Mouse (Mus musculus) midbrain, embryonic 15.5 days (tissue): Measurements from ENCODE around the gene Tfr2. TPM values are rescaled to one million over a fixed set of nuclear protein-coding genes. Genes with fewer than 3 reads are reported as not detected.

ENCODE experiments used
- ATAC-seq: fragments of 200-750 bp; cut with Nextera tagmentation; replicated peaks from 2 replicates; pipeline ENCODE4 v1.8.0; 2017; ENCODE audit warnings: moderate TSS enrichment
- H3K27ac ChIP-seq: fragments of 300-500 bp; sonication (generic); 2 replicates; pipeline ENCODE4 v1.5.1; 2015; ENCODE audit warnings: mild to moderate bottlenecking, inconsistent platforms
- H3K27me3 ChIP-seq: fragments of 300-500 bp; sonication (generic); replicated peaks from 2 replicates; pipeline ENCODE4 v1.6.1; 2015; ENCODE audit warnings: inconsistent platforms
- H3K36me3 ChIP-seq: fragments of 300-500 bp; sonication (generic); replicated peaks from 2 replicates; pipeline ENCODE4 v1.6.1; 2015; ENCODE audit warnings: inconsistent platforms
- H3K4me1 ChIP-seq: fragments of 300-500 bp; sonication (generic); 2 replicates; pipeline ENCODE4 v1.6.1; 2015; ENCODE audit warnings: inconsistent platforms
- H3K4me2 ChIP-seq: fragments of 300-500 bp; sonication (generic); 2 replicates; pipeline ENCODE4 v1.6.1; 2015; ENCODE audit warnings: inconsistent platforms, mild to moderate bottlenecking, moderate library complexity
- H3K4me3 ChIP-seq: fragments of 300-500 bp; sonication (generic); 2 replicates; pipeline ENCODE4 v1.5.1; 2015; ENCODE audit warnings: mild to moderate bottlenecking, inconsistent platforms
- H3K9ac ChIP-seq: fragments of 300-500 bp; sonication (generic); 2 replicates; pipeline ENCODE4 v1.6.1; 2015; ENCODE audit warnings: mild to moderate bottlenecking, inconsistent platforms
- H3K9me3 ChIP-seq: fragments of 300-500 bp; sonication (generic); 2 replicates; pipeline ENCODE4 v1.6.1; 2016; ENCODE audit warnings: inconsistent platforms
- WGBS: fragments of 180-500 bp; shearing (Covaris S2); methylation state at CpG from one replicate; pipeline ENCODE4 v1.1.7; 2015; ENCODE audit warnings: mixed read lengths; 5-methylcytosine and 5-hydroxymethylcytosine counted together
- polyA plus RNA-seq: library from polyadenylated mRNA; unstranded; fragments of >200 nt; fragmentation: Nextera tagmentation; extraction: Ambion mirVana; gene quantifications from 2 replicates; pipeline ENCODE4 v1.2.1, GENCODE M21; 2015

Gene Tfr2
- polyA plus RNA-seq = 6.2 and 7.9 TPM in 2 replicates

DNA sequence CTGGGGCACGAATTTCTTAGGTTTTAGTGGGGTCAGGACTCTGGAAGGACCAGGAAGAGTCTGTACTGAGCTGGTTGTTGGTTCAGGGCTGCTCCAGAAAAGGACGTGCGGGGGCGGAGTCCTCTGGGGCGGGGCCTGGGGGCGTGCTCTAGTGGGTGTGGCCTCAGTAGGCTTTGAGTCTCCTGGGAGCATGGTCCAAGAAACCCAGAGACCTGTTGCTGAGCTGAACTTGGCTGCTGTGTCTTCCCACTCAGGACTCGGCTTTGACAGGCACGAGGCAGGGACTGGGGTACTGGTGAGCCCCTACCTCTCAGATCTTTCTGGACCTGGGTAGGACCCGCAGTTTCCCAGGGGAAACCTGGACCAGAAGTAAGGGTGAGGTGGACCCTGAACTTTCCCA, at the start of gene Tfr2:
Gene Tfr2 (plus strand): TSS at position 176 of the 400 bp plus-strand sequence.
- H3K27me3 ChIP-seq = no peaks in the 10 kb centered on the region
- peaks cover 12% of the 10 kb centered on the region for H3K36me3 ChIP-seq
- H3K4me1 ChIP-seq = 0 out of 2 replicates have a peak, but pooled peaks cover 5% of the 10 kb centered on the region
- no peak within 1 kb of the TSS for H3K4me2 ChIP-seq
- H3K4me3 ChIP-seq = no peak within 1 kb of the TSS
- H3K27ac ChIP-seq = no peak within 1 kb of the TSS
- H3K9ac ChIP-seq = no peak within 1 kb of the TSS
- no peaks in the 10 kb centered on the region for H3K9me3 ChIP-seq
- whole genome bisulfite sequencing = 39% methylated on average over 9 of the region's 9 CpGs
- no peak for ATAC-seq

DNA sequence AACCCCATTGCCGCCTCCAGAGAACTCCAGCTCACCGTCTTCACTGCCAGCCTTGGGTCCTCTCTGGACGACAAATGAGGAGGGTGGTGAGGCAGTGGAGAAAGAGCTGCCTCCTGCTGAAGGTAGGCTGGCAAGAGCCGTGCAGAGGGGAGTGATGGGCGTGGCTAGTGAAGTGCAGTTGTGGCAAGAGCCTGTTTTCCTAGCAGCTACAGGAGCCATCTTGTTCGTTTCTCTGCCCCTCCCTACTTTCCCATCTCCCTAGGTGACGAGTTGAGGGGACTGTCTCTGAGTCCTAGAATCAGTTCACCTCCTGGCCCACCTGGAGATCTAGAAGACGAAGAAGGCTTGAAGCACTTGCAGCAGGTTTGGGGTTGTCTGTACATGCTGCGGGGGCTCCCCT, 47.8 kb upstream of the Tfr2 start:
- Histone ChIP-seq H3K4me3 (no peak overlapping the region), H3K27ac (no peak overlapping the region), H3K36me3 (peaks cover 78% of the 10 kb centered on the region), H3K27me3 (no peaks in the 10 kb centered on the region), H3K9me3 (no peaks in the 10 kb centered on the region), H3K9ac (no peak overlapping the region), H3K4me1 (peaks cover 7% of the 10 kb centered on the region), H3K4me2 (no peak overlapping the region)
- WGBS = 79% methylated on average over 9 of the region's 9 CpGs
- no peak for ATAC-seq

DNA sequence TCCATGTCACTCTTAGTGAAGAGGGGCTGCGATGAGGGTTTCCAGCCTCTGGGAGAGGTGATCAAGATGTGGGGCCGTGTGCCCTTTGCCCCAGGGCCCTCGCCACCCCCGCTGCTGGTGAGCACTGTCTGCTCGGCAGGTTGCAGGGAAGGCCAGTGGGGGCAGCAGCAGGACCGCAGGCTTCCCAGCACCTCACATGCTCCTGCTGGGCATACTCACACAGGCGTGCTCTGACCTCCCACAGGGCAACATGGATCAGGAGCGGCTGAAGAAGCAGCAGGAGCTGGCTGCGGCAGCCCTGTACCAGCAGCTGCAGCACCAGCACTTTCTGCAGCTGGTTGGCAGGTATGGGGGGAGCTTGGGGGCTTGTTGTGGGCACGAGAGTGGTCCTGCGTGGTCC, 46.9 kb upstream of the Tfr2 start:
- no peaks in the 10 kb centered on the region for H3K9me3 ChIP-seq
- no peak overlapping the region for H3K27ac ChIP-seq
- no peak overlapping the region for H3K9ac ChIP-seq
- H3K4me1 ChIP-seq = peaks cover 10% of the 10 kb centered on the region
- H3K4me3 ChIP-seq = no peak overlapping the region
- 66% methylated on average over 11 of the region's 11 CpGs for WGBS
- peaks cover 86% of the 10 kb centered on the region for H3K36me3 ChIP-seq
- H3K27me3 ChIP-seq = no peaks in the 10 kb centered on the region
- no peak overlapping the region for H3K4me2 ChIP-seq
- no peak for ATAC-seq

DNA sequence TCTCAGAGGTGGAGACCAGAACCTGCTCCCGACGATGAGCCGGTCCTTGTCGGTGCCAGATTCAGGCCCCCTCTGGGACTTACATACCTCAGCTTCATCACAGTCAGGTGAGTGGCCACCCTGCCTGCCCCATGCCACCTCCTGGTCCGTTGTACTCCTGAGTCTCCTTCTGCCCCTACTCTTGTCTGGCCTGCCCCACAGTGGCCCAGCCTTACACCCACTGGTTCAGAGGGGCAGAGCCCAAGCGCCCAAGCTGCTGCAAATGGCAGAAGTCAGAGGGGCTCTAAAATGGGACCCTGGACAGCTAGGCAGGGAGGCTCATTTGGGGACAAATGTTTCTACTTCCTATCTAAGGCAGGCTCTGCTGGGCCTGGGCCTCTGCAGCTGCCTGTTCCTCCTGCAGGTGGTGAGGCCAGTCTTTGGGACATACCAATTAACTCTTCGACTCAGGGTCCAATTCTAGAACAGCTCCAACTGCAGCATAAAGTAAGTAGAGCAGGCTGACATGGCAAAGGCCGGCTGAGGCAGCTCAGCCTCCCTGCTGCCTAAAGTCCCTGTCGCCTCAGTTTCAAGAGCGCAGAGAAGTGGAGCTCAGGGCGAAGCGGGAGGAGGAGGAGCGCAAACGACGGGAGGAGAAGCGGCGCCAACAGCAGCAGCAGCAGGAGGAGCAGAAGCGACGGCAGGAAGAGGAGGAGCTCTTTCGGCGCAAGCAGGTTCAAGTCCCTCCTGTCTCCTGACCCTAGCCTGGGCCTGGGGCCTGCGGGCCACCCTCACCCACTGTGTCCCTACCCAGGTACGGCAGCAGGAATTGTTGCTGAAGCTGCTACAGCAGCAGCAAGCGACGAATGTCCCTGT, 46.0 kb upstream of the Tfr2 start:
- ATAC-seq = no peak
- Histone ChIP-seq H3K27ac (peak overlapping the region; percentile 17; the same call in 1 of the 2 replicates), H3K4me1 (peaks cover 16% of the 10 kb centered on the region), H3K4me2 (no peak overlapping the region), H3K4me3 (no peak overlapping the region), H3K9me3 (no peaks in the 10 kb centered on the region), H3K9ac (no peak overlapping the region), H3K36me3 (peaks cover 88% of the 10 kb centered on the region), H3K27me3 (no peaks in the 10 kb centered on the region)
- 79% methylated on average over 25 of the region's 25 CpGs for WGBS

DNA sequence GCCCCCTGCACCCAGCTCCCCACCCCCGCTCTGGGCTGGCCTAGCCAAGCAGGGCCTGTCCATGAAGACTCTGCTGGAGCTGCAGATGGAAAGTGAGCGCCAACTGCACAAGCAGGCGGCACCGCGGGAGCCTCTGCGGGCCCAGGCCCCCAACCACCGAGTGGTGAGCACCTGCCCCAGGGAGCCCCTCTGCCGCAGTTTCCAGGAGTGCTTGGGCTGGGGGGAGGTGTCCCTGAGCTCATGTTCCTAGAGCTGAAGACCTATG, 45.5 kb upstream of the Tfr2 start:
- H3K36me3 ChIP-seq = peaks cover 88% of the 10 kb centered on the region
- H3K27me3 ChIP-seq = no peaks in the 10 kb centered on the region
- peaks cover 19% of the 10 kb centered on the region for H3K4me1 ChIP-seq
- H3K4me3 ChIP-seq = no peak overlapping the region
- H3K9me3 ChIP-seq = no peaks in the 10 kb centered on the region
- 0 out of 2 replicates have a peak overlapping the region, but pooled peaks have one; percentile 17 for H3K27ac ChIP-seq
- no peak overlapping the region for H3K4me2 ChIP-seq
- ATAC-seq = no peak
- no peak overlapping the region for H3K9ac ChIP-seq
- 80% methylated on average over 8 of the region's 8 CpGs for whole genome bisulfite sequencing

DNA sequence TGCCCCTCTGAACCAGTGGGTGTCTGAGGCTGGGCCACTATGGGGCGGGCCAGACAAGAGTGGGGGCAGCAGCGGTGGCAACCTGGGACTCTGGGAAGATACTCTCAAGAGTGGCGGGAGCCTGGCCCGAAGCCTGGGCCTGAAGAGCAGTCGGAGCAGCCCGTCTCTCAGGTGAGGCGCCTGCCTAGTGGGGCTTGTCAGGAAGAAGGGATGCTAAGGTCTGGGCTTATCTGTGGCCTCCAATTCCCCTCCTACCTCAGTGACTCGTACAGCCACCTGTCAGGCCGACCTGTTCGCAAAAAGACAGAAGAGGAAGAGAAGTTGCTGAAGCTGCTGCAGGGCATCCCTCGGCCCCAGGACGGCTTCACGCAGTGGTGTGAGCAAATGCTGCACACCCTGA, 45.0 kb upstream of the Tfr2 start:
- no peak for ATAC-seq
- H3K4me3 ChIP-seq = no peak overlapping the region
- H3K27me3 ChIP-seq = no peaks in the 10 kb centered on the region
- peaks cover 24% of the 10 kb centered on the region for H3K4me1 ChIP-seq
- no peaks in the 10 kb centered on the region for H3K9me3 ChIP-seq
- H3K27ac ChIP-seq = 0 out of 2 replicates have a peak overlapping the region, but pooled peaks have one; percentile 42
- no peak overlapping the region for H3K9ac ChIP-seq
- H3K36me3 ChIP-seq = peaks cover 87% of the 10 kb centered on the region
- no peak overlapping the region for H3K4me2 ChIP-seq
- 89% methylated on average over 13 of the region's 13 CpGs for WGBS

DNA sequence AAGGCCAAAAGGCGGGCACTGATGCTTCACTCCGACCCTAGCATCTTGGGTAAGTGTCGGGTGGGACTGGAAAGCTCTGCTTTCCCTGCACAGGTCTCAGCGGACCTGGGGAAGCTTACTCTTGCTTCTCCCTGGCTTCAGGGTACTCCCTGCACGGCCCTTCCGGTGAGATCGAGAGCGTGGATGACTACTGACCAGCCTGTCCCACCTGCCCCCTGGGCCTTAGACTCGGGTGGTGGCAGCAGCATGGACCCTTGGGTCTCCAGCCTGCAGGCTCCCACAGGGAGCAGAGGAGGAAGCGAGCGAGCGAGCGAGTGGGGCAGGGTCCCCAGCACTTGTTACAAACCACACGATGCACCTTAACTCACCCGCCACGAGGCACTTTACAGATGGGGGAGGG, 44.1 kb upstream of the Tfr2 start:
- peak overlapping the region; percentile 42; the same call in 1 of the 2 replicates for H3K27ac ChIP-seq
- no peaks in the 10 kb centered on the region for H3K27me3 ChIP-seq
- no peak overlapping the region for H3K4me2 ChIP-seq
- H3K4me3 ChIP-seq = no peak overlapping the region
- 71% methylated on average over 16 of the region's 16 CpGs for WGBS
- peaks cover 32% of the 10 kb centered on the region for H3K4me1 ChIP-seq
- no peak for ATAC-seq
- H3K9me3 ChIP-seq = no peaks in the 10 kb centered on the region
- H3K9ac ChIP-seq = no peak overlapping the region
- peaks cover 86% of the 10 kb centered on the region for H3K36me3 ChIP-seq

DNA sequence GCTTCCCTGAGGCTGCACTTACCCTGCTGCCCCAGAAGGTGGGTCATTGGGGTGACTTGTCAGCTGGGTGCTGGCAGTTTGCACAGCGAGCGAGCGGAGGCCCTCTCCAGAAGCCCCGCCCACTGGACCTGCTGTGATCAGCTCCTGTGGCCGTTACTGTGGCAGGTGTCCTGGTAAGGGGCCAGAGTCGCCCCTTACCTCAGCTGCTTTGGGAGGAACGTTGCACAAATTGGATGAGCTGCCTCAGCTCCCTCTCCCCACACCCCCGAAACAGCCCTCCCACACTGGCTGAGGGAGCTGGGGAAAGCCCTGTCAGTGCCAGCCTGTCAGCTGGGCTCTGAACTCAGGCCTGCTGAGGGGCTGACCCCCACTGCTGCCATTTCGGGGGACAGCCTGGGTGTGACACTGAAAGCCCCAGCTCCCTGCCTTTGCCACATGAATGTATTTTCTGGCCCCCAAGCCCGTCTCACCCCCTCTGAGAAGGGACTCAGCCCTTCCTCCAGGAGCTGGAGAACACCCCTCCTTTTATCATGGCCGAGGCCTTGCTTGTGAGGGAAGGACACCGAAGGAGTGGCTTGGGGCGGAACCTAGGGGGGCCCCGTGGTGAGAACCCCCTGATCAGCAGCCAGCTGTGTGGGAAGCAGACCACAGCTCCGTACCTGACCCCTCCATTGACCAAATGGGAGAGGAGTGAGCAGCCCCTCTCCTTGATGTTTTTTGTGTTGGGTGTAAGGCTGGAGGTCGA, 43.3 kb upstream of the Tfr2 start:
- Histone ChIP-seq H3K27me3 (no peaks in the 10 kb centered on the region), H3K36me3 (peaks cover 78% of the 10 kb centered on the region), H3K9me3 (no peaks in the 10 kb centered on the region), H3K9ac (no peak overlapping the region), H3K4me1 (peaks cover 32% of the 10 kb centered on the region), H3K27ac (peak overlapping the region; percentile 67), H3K4me3 (no peak overlapping the region), H3K4me2 (no peak overlapping the region)
- 32% methylated on average over 16 of the region's 16 CpGs for WGBS
- ATAC-seq = no peak

DNA sequence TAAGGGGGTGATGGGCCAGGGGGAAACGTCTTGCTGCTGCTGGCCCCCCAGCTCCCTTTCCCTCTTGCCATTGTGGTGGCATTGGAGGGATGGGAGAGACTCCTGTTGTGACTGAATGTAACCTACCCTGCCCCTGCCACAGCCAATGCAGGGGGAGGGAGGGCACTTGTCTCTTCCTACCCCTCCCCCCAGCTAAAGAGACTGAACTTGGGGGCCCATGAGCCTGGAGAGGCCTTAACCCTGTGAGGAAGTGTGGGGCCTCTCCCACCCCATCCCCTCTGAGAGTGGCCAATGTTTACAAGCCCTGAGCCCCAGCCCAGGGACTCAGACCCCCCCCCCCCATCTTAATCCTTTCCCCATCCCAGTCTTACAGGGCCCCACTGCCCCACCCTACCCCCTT, 42.2 kb upstream of the Tfr2 start:
- no peak overlapping the region for H3K9ac ChIP-seq
- H3K4me1 ChIP-seq = peaks cover 32% of the 10 kb centered on the region
- peaks cover 71% of the 10 kb centered on the region for H3K36me3 ChIP-seq
- H3K4me3 ChIP-seq = no peak overlapping the region
- no peak overlapping the region for H3K4me2 ChIP-seq
- no peaks in the 10 kb centered on the region for H3K27me3 ChIP-seq
- WGBS = 41% methylated on average over 1 of the region's 1 CpGs
- ATAC-seq = no peak
- no peaks in the 10 kb centered on the region for H3K9me3 ChIP-seq
- H3K27ac ChIP-seq = peak overlapping the region; percentile 67

DNA sequence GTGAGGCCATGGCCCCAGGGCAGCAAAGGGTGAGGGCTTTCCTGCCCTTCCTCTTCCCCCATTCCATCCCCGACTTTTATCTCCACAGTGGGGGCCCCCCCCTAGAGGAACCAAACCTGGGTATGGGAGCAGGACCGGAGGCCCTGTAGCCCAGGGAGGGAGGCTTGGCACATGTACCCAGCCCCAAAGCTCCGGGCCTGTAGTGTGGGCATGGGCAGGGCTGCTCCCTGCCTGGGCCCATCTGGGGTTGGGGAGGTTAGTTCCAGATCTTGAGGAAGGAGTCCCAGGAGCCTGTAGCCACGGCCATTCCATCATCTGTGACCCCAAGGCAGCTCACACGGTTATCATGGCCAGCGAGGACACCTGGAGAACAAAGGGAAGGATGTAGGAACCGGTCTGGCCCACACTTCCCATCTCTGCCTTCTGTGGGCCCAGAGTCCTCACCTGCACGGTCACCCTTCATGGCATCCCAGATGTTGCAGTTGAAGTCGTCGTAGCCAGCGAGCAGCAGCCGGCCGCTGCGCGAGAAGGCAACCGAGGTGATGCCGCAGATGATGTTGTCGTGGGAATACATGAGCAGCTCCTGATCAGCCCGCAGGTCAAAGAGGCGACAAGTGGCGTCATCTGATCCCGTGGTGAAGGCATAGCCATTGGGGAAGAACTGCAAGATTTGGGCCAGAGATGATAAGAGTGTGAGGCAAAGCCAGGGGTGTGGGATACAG, 41.2 kb upstream of the Tfr2 start:
- peaks cover 32% of the 10 kb centered on the region for H3K4me1 ChIP-seq
- H3K4me3 ChIP-seq = no peak overlapping the region
- ATAC-seq = no peak
- H3K4me2 ChIP-seq = no peak overlapping the region
- H3K9ac ChIP-seq = no peak overlapping the region
- peaks cover 61% of the 10 kb centered on the region for H3K36me3 ChIP-seq
- WGBS = 82% methylated on average over 22 of the region's 22 CpGs
- H3K27me3 ChIP-seq = no peaks in the 10 kb centered on the region
- no peaks in the 10 kb centered on the region for H3K9me3 ChIP-seq
- peak overlapping the region; percentile 25; the same call in 1 of the 2 replicates for H3K27ac ChIP-seq

DNA sequence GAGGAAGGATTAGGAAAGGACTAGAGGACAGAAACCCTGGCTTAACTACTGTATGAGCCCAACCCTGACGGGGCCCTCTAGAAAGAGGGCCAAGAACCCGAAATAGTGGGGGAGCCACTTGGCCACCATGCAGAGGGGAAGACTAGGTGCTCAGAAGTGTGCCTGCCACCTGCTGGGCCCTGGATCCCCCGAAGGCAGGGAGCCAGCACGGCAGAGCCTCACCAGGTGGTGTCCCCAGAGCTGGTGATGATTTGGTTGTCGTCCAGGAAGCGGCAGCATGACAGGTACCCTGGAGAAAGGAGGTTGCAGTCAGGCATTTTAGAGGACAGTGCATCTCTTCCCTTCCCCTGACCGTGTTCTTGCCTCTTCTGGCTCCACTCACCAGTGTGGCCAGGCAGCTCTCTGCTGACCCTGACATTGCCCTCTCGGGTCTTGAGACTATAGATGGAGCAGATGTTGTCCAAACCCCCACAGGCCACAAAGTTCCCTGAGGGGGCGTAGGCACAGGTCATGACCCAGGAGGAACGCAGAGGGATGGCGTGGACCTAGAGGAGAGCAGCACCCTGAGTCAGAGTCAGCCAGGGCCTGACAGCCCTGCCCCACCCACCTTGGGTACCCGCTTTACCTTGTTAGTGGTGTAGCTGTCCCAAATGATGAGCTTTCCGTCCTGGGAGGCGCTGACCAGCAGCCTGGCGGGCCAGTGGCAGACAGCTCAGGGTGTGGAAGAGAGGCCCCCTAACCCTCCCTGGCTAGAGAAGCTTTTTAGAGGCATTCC, 40.2 kb upstream of the Tfr2 start:
- Histone ChIP-seq H3K4me2 (peak overlapping the region; percentile 87), H3K27me3 (no peaks in the 10 kb centered on the region), H3K4me3 (peak overlapping the region; percentile 0; the same call in 1 of the 2 replicates), H3K9me3 (no peaks in the 10 kb centered on the region), H3K36me3 (peaks cover 51% of the 10 kb centered on the region), H3K4me1 (peaks cover 37% of the 10 kb centered on the region), H3K27ac (peak overlapping the region; percentile 94), H3K9ac (no peak overlapping the region; the same call in 1 of the 2 replicates)
- 73% methylated on average over 15 of the region's 15 CpGs for WGBS
- no peak for ATAC-seq
